Mouse (Mus musculus): ENCODE measurements around the gene Aldh18a1.
"Not testable (repeated sequence)": the region's sequence is repeated elsewhere in the genome, so short reads cannot be mapped to it uniquely, and the experiment has no call there.

The Aldh18a1 gene

DNA sequence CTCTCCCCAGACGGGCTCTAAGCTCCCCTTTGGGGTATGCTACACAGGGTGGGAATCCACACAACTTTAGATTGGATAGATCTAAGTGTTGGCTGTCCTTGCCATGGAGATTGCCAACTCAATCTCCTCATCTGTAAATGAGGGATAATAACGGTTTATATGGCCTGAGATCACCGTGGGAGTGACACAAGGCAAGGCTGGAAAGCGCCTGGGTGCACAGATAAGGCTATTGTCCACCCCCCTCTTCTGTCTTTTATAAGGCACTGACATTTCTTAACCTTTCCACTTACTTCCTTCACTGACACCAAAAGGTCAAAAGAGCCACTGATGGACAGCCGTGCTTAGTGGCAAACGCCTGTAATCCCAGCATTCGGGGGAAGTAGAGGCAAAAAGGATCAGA is 1.4 kb downstream of the Aldh18a1 start:
- no peak for DNase-seq (ENCODE audit: low spot score)

GRCm38 (mm10) chr19:40581662-40582061 is 6.6 kb downstream of the Aldh18a1 start:
- DNase-seq (ENCODE audit: low spot score) = no peak

DNA sequence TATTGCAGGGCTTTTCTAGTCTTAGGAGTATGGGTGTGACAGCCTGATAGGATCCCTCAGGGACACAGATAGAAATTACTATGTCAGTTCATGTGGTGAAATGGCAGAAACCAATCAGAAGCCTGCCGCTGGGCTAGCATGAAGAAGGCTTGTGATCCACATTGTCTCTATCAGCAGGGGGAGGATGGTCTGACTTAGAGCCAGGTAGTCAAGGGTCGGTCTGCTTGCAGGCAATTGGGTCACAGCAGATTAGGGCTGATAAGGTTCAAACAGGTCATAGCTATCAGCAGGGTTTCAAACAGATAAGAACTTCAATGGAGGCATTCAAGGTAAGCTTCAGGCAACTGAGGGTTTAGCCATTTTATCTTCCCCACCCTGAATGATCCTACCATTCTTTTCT is 7.4 kb downstream of the Aldh18a1 start:
- no peak for DNase-seq (ENCODE audit: low spot score)

DNA sequence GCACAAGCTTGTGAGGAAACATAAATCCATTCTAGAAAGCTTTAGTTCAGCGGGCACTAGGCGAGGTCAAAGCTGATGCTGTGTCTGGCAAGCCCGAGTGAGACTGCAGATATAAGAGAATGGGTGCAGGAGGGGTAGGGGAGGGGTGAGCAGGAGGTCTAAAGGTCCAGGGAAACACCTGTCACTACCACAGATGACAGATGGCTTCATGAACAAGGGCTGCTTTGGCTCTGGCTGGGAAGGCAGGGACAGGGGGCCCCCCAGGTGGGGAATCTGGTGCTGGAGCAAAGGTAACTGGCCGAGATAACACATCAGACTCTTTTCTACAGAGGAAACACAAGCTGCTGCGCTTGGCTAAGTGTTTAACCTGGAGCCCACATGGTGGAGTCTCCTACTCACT is 12.8 kb downstream of the Aldh18a1 start:
- DNase-seq (ENCODE audit: low spot score) = no peak

DNA sequence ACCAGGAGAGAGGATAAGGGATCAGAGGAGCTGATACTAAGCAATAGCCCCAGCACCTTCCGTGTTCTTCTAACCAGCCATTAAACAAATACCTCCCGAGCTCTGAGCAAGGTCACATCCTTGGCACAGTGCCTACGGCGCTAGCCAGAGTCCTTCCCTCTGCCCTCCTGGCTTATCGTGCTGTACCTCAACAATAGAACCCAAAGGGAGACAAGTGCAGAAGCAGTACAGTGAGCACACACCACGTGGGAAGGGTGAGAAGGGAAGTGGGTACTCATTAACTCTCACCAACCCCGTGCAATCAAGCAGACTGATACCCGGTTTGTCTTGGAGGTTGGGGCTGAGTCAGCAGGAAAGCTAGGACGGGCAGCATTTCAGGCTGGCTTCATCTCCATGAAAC is 17.5 kb downstream of the Aldh18a1 start:
- DNase-seq (ENCODE audit: low spot score) = no peak

DNA sequence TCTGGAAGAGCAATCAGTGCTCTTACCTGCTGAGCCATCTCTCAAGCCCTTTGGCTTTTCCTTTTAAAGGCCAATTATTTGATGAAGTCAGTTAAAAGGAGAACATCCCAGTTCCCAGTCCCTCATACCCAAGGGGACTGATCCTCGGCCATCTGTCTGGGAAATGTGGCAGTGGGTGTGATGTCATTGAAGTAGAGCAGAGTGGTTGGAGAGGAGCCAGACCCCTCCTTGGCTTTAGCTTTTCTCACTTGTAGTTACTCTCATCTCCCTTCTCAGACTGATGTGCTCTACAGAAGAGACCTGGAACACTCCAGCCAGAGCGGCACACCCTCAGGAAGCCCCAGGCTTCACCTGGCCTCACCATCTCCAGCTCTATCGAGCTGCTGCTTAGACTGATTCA is 20.6 kb downstream of the Aldh18a1 start:
- DNase-seq (ENCODE audit: low spot score) = no peak

DNA sequence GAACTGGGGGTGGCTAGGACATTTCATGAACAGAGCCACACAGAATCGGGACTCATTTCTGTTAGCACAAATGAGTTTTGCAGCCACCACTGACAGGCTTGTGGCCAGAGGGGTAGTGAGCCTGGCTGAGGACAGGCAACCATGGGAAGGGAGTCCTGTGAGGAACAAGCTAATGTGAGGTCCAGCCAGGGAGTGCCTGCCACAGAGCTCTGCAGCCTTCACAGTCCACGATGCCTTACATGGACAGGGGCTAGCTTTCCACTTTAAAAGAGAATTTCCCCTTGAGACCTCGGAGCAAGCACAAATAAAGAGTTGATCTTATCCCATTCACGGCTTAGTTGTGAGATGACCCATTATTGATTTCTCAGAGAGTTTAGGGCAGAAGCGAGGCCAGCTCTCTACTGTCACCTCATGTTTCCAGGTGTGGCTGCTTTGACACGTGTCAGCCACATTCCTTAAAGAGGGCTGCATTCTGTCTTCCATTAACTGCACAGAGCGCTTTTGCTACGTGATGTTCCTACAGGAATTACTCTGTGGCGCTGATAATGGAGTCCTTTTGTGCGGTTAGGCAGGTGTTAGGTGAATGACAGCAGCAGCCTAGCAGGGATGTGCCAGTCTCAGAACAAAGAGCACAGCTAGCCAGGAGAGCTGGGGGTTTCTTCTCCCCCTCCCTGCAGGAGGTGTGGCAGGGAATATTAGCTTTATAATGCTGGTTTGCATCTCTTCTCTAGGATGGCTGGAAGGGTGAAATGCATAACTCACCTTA is 24.2 kb downstream of the Aldh18a1 start:
- DNase-seq (ENCODE audit: low spot score) = no peak

DNA sequence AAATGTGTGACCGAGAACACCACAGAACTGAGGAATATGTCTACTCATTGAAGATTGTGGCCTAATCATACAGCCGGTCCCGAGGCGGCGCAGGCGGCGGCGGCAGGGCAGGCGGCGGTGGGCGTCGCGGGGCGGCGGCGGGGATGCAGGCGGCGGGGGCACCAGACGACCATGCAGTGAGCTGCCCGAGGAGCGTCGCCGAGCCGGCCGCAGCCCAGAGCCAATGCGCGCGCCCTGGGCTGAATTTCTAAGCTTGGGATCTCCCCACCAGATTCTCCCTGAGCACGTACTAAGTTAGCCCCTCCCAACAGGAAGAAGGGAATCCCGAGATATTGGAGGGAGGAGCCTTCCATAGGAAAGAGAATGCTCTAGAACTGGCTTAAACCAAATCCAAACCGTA is 26.7 kb downstream of the Aldh18a1 start:
- DNase-seq (ENCODE audit: low spot score) = not testable (repeated sequence)

DNA sequence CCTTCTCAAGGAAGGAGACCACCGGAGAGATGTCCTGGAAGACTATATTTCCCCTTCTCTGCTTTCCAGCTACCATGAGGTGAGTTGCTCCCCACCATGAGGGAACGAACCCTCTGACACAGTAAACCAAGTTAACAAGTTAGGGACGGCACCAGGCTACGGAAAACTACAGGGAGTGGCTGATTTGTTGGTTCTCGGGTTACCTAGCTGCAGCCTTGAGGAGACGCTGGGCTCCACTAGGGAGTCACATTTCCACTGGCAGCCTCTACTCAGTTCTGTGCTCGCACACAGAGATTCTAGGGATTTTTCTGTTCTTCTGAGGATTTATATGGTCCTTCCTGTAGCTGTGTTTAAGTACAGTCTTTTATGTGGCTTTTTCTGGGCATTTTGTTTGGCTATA is 32.2 kb downstream of the Aldh18a1 start:
- DNase-seq (ENCODE audit: low spot score) = no peak

DNA sequence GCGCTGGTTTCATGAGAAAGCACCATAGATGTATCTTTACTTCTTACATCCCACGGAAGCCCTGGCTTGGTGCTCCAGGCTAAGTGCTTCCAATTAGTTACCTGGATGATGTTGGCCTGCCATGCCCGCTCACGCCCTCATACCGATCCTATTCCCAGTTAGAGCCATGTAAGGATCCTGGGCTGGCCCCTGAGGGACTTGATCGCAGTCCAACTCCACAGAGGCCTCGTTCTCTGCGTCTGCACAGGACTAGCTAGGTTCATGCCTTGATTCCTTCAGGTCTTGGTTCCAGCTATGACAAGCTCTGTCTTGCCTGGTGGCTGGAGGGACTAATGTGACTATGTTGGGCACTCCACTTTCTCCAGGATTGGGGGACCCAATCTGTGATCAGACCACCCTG is 33.1 kb downstream of the Aldh18a1 start:
- DNase-seq (ENCODE audit: low spot score) = no peak

GRCm38 (mm10) chr19:40554343-40554742 is 33.9 kb downstream of the Aldh18a1 start:
- DNase-seq (ENCODE audit: low spot score) = no peak

DNA sequence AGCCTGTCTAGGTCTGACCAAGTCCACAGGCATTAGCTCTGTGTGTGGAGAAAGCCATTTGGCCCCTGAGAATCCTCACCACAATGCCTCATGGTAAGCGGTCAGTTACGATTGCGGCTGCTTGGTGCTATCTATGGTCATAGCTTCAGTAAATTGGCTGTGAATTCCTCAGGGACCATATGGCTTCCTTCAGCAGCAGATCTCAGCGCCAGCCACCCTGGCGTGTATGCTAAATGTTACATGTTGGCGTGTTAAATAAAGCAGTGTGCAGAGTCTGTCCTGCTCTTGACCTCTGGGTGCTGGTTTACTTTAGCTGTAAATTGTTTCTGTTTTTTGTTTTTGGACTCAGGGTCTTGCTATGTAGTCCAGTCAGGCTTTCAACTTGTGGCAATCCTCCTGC is 34.4 kb downstream of the Aldh18a1 start:
- no peak for DNase-seq (ENCODE audit: low spot score)

DNA sequence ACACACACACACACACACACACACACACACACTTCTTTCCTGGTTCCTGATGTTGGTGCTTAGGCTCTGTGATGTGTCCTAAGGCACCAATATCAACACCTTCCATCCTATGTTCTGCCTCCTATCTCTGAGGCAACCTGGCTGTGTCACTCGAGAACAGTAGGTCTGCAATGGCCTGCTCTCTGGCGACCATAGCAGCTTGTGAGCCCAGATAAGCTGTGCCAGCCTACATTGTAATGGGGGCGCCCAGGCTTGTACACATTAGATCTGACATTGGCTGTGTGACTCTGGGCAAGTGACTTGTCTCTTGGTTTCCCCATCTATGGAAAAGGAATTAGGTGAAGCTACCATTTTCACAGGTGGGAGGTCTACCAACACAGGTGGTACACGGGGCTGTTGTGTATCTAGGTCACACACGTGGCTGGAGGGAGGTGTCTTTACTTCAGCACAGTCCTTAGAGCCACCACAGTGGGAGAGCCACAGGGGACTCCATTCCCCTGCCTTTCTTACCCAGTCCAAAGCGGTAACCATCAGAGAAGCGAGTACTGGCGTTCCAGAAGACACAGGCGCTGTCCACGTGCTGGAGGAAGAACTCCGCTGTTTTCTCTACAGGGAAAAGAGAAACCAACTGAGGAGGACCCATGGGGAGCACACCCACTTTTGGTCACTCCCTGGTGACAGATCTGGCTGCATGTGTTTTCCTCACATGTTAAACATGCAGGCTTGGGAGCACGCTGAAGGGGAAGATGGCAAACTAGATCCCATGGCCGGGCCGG is 35.1 kb downstream of the Aldh18a1 start:
- no peak for DNase-seq (ENCODE audit: low spot score)

GRCm38 (mm10) chr19:40549516-40550135 is 38.6 kb downstream of the Aldh18a1 start:
- DNase-seq (ENCODE audit: low spot score) = no peak

- DNase-seq (ENCODE audit: low spot score) = peak; percentile 58
Measured at GRCm38 (mm10) chr19:40548796-40549515, 39.3 kb downstream of the Aldh18a1 start.

- no peak for DNase-seq (ENCODE audit: low spot score)
Measured at GRCm38 (mm10) chr19:40548386-40548785, 39.9 kb downstream of the Aldh18a1 start.

DNA sequence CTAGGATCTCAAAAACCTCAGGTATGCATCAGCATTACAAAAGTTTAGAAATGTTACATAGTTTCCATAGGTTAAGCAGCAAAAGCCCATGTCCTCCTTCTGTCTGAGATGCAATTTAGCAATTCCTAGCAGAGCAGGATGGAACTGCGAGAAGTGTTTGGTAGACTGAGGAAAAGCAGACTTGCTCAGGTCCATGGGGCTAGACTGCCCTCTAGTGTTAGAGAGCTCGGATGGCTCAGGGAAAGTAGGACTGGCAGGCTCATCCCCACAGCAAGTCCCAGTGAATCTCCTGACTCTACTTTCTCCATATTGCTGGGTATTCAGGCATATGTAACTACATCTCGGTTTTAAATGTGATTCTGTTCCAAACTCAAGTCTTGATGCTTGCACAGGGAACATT is 43.4 kb downstream of the Aldh18a1 start:
- peak; percentile 86 for DNase-seq (ENCODE audit: low spot score)

- DNase-seq (ENCODE audit: low spot score) = no peak
Measured at GRCm38 (mm10) chr19:40542776-40543175, 45.5 kb downstream of the Aldh18a1 start.

DNA sequence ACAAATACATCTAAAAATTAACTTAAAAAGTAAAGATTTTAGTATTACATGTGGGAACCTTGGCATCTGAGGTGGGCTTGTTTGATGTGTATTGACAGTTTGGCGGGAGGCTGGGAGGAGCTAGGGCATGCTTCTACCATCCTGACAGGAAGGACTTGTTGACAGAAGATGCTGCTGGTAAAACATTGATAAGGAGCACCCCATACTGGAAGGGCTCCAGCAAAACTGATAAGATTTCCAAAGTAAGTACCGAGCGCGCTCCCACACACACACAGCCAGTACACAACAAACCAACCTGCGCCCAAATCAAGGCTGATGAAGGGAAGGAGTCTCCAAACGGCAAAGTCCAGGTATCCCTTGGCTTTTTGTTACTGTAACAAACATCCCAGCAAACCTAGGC is 51.7 kb downstream of the Aldh18a1 start:
- no peak for DNase-seq (ENCODE audit: low spot score)

DNA sequence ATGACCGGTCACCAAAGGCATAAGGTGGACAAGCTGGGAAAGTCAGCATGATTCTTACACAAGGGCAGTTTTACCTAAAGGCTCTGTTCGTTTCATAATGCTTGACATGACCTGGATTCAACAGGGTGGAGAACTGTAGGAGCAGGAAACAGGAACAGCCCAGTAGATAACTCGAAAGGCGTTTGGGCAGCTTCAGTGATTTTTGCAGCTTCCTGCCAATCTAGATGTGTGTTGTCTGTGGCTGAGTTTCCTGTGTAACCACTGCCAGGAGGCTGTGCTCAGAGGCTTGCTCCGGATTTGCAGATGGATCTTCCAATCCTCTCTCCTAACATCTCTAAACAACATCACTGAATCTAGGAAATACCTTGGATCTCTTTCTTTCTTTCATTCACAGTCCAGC is 55.7 kb downstream of the Aldh18a1 start:
- no peak for DNase-seq (ENCODE audit: low spot score)

DNA sequence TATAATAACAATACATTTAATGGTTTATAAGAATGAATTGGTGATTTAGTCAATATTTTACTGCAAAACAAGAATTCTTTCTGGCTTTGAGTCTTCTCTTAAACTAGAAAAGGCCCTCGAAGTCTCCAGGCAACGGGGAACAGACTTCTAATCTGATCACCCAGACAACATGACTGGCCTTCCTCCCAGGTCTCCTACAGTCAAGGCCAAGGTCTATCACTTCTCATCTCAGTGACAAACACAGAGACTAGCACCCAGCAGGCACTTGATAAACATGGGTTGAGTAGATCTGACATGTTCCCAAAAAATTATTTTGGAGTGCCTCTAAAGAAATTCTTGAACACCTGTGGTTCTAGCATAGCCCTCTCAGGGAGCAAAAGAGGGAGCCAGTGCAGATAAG is 57.9 kb downstream of the Aldh18a1 start:
- no peak for DNase-seq (ENCODE audit: low spot score)

DNA sequence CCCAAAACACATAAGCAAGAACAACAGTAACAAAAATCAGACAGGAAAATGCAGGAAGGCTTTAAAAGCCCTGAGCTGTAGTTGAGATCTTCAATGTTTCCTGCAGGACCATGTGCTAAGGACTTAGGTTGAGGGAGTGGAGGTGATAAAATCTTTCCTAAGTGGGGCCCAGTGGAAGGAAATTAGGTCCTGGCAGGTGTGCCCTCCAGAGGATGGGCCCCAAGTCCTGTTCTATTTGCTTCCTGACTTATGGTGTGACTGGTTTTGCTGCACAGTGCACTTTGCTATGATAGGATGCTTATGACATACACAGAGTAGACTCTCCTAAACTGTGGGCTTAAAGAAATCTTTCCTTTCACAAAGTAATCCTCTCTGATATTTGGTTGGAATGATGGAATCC is 60.0 kb downstream of the Aldh18a1 start:
- no peak for DNase-seq (ENCODE audit: low spot score)
